Mouse (Mus musculus) skeletal muscle tissue, adult 2 months (tissue): Measurements from ENCODE around the gene Sltm.
"Not testable (repeated sequence)": the region's sequence is repeated elsewhere in the genome, so short reads cannot be mapped to it uniquely, and the experiment has no call there.

Experiments
- DNase-seq: peaks from one replicate; pipeline ENCODE4 v3.0.0-alpha.2; 2012; ENCODE audit warnings: low read depth, low spot score

The Sltm gene

GRCm38 (mm10) chr9:70551524-70551923, 9.0 kb downstream of the Sltm start:
- DNase-seq, result no peak

GRCm38 (mm10) chr9:70552233-70552632, 9.7 kb downstream of the Sltm start:
- not testable (repeated sequence) for DNase-seq

GRCm38 (mm10) chr9:70555431-70555830, 12.9 kb downstream of the Sltm start:
- no peak for DNase-seq

GRCm38 (mm10) chr9:70556796-70557195, 14.2 kb downstream of the Sltm start:
- DNase-seq, result no peak

- no peak for DNase-seq
Observed at GRCm38 (mm10) chr9:70562825-70563224, 20.3 kb downstream of the Sltm start.

- no peak for DNase-seq
Observed at GRCm38 (mm10) chr9:70567651-70568050, 25.1 kb downstream of the Sltm start.

- DNase-seq, result no peak
Observed at GRCm38 (mm10) chr9:70570351-70570750, 27.8 kb downstream of the Sltm start.

GRCm38 (mm10) chr9:70578123-70578522, 35.6 kb downstream of the Sltm start:
- DNase-seq, result no peak

- no peak for DNase-seq
Observed at GRCm38 (mm10) chr9:70580956-70581355, 38.4 kb downstream of the Sltm start.

GRCm38 (mm10) chr9:70584641-70585040, 42.1 kb downstream of the Sltm start:
- no peak for DNase-seq

GRCm38 (mm10) chr9:70585172-70585571, 42.6 kb downstream of the Sltm start:
- no peak for DNase-seq

- DNase-seq, result no peak
Observed at GRCm38 (mm10) chr9:70587171-70587570, 44.6 kb downstream of the Sltm start.

- no peak for DNase-seq
Observed at GRCm38 (mm10) chr9:70590775-70591174, 48.2 kb downstream of the Sltm start.

GRCm38 (mm10) chr9:70591486-70591885, 48.9 kb downstream of the Sltm start:
- DNase-seq, result no peak

- DNase-seq, result no peak
Observed at GRCm38 (mm10) chr9:70598271-70598670, 55.7 kb downstream of the Sltm start.

- DNase-seq, result no peak
Observed at GRCm38 (mm10) chr9:70602186-70602845, 59.8 kb downstream of the Sltm start.

GRCm38 (mm10) chr9:70611026-70611673, 68.6 kb downstream of the Sltm start:
- no peak for DNase-seq

GRCm38 (mm10) chr9:70629711-70630110, 87.2 kb downstream of the Sltm start:
- peak; percentile 49 for DNase-seq

- no peak for DNase-seq
Observed at GRCm38 (mm10) chr9:70631665-70632064, 89.1 kb downstream of the Sltm start.

- DNase-seq, result no peak
Observed at GRCm38 (mm10) chr9:70636748-70637147, 94.2 kb downstream of the Sltm start.
